Mouse (Mus musculus): ENCODE results near the gene Arfgap2. TPM values are rescaled to one million over a fixed set of nuclear protein-coding genes. Genes with fewer than 3 reads are reported as not detected.

The Arfgap2 gene
- polyA plus RNA-seq, 1 experiment = 32.7 TPM

DNA sequence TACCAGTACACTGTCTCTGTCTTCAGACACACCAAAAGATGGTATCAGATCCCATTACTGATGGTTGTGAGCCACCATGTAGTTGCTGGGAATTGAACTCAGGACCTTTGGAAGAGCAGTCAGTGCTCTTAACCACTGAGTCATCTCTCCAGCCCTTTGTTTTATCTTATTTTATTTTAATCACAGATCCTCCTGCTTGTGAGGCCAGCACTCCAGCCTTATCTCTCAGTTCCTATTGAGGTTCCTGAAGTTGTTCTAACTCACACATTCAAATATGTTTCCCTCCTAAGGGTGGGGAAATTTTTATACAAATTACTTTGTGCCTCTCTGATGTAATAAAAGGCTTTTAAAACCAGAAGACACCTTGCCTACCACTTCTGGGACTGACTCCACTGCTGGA lies 41.8 kb downstream of the Arfgap2 start:
- TF ChIP-seq CTCF (IDR thresholded peaks at IDR 0.05; ENCODE audit: extremely low read depth, insufficient read depth, insufficient read length, insufficient replicate concordance) = no peak
- TF ChIP-seq POLR2A (IDR thresholded peaks at IDR 0.05; ENCODE audit: low read depth, low read length) = no peak
- H3K27ac ChIP-seq (ENCODE audit: insufficient read depth, low read length) = no peak overlapping the region
- DNase-seq (ENCODE audit: low read depth in 1 of 2, low spot score in 2 of 2) = no peak
- H3K4me1 ChIP-seq (ENCODE audit: control insufficient read depth, insufficient read depth, insufficient read length) = no peaks in the 10 kb centered on the region
- no peak overlapping the region for H3K4me3 ChIP-seq (ENCODE audit: extremely low read depth, insufficient read depth, insufficient read length)
- no peaks in the 10 kb centered on the region for H3K27me3 ChIP-seq (ENCODE audit: control insufficient read depth, insufficient read depth, low read length)
- no peaks in the 10 kb centered on the region for H3K36me3 ChIP-seq (ENCODE audit: control insufficient read depth, insufficient read depth, low read length)

DNA sequence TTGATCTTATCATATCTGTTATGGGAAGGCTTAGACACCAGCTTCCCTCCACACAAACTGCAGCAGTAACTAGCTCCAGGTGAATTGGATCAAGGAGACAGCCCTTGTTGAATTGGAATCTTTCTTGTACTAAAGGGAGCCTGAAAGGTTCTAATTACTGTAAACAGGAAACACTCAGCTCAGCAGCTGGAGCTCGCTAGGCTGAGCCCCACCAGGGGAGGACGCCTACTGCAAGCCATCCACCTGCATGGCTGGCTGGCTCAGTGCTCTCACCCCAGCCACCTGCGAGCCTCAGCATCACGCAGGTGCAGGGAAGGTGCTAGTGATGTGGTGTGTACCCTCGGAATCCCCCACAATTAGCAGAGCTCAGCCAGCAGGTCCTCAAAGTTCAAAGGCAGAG lies 43.9 kb downstream of the Arfgap2 start:
- Histone ChIP-seq H3K4me3 (ENCODE audit: extremely low read depth, insufficient read depth, insufficient read length) (no peak overlapping the region), H3K36me3 (ENCODE audit: control insufficient read depth, insufficient read depth, low read length) (no peaks in the 10 kb centered on the region), H3K4me1 (ENCODE audit: control insufficient read depth, insufficient read depth, insufficient read length) (no peaks in the 10 kb centered on the region), H3K27me3 (ENCODE audit: control insufficient read depth, insufficient read depth, low read length) (no peaks in the 10 kb centered on the region), H3K27ac (ENCODE audit: insufficient read depth, low read length) (no peak overlapping the region)
- TF ChIP-seq CTCF (IDR thresholded peaks at IDR 0.05; ENCODE audit: extremely low read depth, insufficient read depth, insufficient read length, insufficient replicate concordance) (no peak), POLR2A (IDR thresholded peaks at IDR 0.05; ENCODE audit: low read depth, low read length) (no peak)
- 40% methylated on average over 5 of the region's 5 CpGs for WGBS
- no peak for DNase-seq (ENCODE audit: low read depth in 1 of 2, low spot score in 2 of 2)

GRCm38 (mm10) chr2:91309546-91309945 lies 44.8 kb downstream of the Arfgap2 start:
- no peaks in the 10 kb centered on the region for H3K4me1 ChIP-seq (ENCODE audit: control insufficient read depth, insufficient read depth, insufficient read length)
- TF ChIP-seq POLR2A (IDR thresholded peaks at IDR 0.05; ENCODE audit: low read depth, low read length) = no peak
- no peak for TF ChIP-seq CTCF (IDR thresholded peaks at IDR 0.05; ENCODE audit: extremely low read depth, insufficient read depth, insufficient read length, insufficient replicate concordance)
- no peaks in the 10 kb centered on the region for H3K27me3 ChIP-seq (ENCODE audit: control insufficient read depth, insufficient read depth, low read length)
- no peak for DNase-seq (ENCODE audit: low read depth in 1 of 2, low spot score in 2 of 2)
- no peak overlapping the region for H3K27ac ChIP-seq (ENCODE audit: insufficient read depth, low read length)
- 85% methylated on average over 3 of the region's 3 CpGs for WGBS
- H3K4me3 ChIP-seq (ENCODE audit: extremely low read depth, insufficient read depth, insufficient read length) = no peak overlapping the region
- no peaks in the 10 kb centered on the region for H3K36me3 ChIP-seq (ENCODE audit: control insufficient read depth, insufficient read depth, low read length)

- 86% methylated on average over 10 of the region's 10 CpGs for WGBS
- Histone ChIP-seq H3K27ac (ENCODE audit: insufficient read depth, low read length) (no peak overlapping the region), H3K4me1 (ENCODE audit: control insufficient read depth, insufficient read depth, insufficient read length) (no peaks in the 10 kb centered on the region), H3K36me3 (ENCODE audit: control insufficient read depth, insufficient read depth, low read length) (no peaks in the 10 kb centered on the region), H3K4me3 (ENCODE audit: extremely low read depth, insufficient read depth, insufficient read length) (no peak overlapping the region), H3K27me3 (ENCODE audit: control insufficient read depth, insufficient read depth, low read length) (no peaks in the 10 kb centered on the region)
- DNase-seq (ENCODE audit: low read depth in 1 of 2, low spot score in 2 of 2) = no peak
- TF ChIP-seq POLR2A (IDR thresholded peaks at IDR 0.05; ENCODE audit: low read depth, low read length) (no peak), CTCF (IDR thresholded peaks at IDR 0.05; ENCODE audit: extremely low read depth, insufficient read depth, insufficient read length, insufficient replicate concordance) (no peak)
These were observed 48.0 kb downstream of the Arfgap2 start for GRCm38 (mm10) chr2:91312578-91313311.

GRCm38 (mm10) chr2:91314184-91314583 lies 49.4 kb downstream of the Arfgap2 start:
- no peak overlapping the region for H3K27ac ChIP-seq (ENCODE audit: insufficient read depth, low read length)
- no peaks in the 10 kb centered on the region for H3K4me1 ChIP-seq (ENCODE audit: control insufficient read depth, insufficient read depth, insufficient read length)
- H3K4me3 ChIP-seq (ENCODE audit: extremely low read depth, insufficient read depth, insufficient read length) = no peak overlapping the region
- WGBS = 93% methylated on average over 7 of the region's 7 CpGs
- no peaks in the 10 kb centered on the region for H3K27me3 ChIP-seq (ENCODE audit: control insufficient read depth, insufficient read depth, low read length)
- H3K36me3 ChIP-seq (ENCODE audit: control insufficient read depth, insufficient read depth, low read length) = no peaks in the 10 kb centered on the region
- no peak for DNase-seq (ENCODE audit: low read depth in 1 of 2, low spot score in 2 of 2)
- TF ChIP-seq POLR2A (IDR thresholded peaks at IDR 0.05; ENCODE audit: low read depth, low read length) (no peak), CTCF (IDR thresholded peaks at IDR 0.05; ENCODE audit: extremely low read depth, insufficient read depth, insufficient read length, insufficient replicate concordance) (no peak)

- H3K4me1 ChIP-seq (ENCODE audit: control insufficient read depth, insufficient read depth, insufficient read length) = no peaks in the 10 kb centered on the region
- no peak for DNase-seq (ENCODE audit: low read depth in 1 of 2, low spot score in 2 of 2)
- H3K27me3 ChIP-seq (ENCODE audit: control insufficient read depth, insufficient read depth, low read length) = no peaks in the 10 kb centered on the region
- H3K4me3 ChIP-seq (ENCODE audit: extremely low read depth, insufficient read depth, insufficient read length) = no peak overlapping the region
- no peaks in the 10 kb centered on the region for H3K36me3 ChIP-seq (ENCODE audit: control insufficient read depth, insufficient read depth, low read length)
- no peak overlapping the region for H3K27ac ChIP-seq (ENCODE audit: insufficient read depth, low read length)
- TF ChIP-seq CTCF (IDR thresholded peaks at IDR 0.05; ENCODE audit: extremely low read depth, insufficient read depth, insufficient read length, insufficient replicate concordance) (no peak), POLR2A (IDR thresholded peaks at IDR 0.05; ENCODE audit: low read depth, low read length) (no peak)
- WGBS = 79% methylated on average over 10 of the region's 10 CpGs
These were observed 56.1 kb downstream of the Arfgap2 start for GRCm38 (mm10) chr2:91320559-91321529.

Data from spleen, adult 2 months (tissue).